Mouse (Mus musculus) heart, embryonic 13.5 days (tissue): Measurements from ENCODE around the gene Skil. TPM values are rescaled to one million over a fixed set of nuclear protein-coding genes. Genes with fewer than 3 reads are reported as not detected.

Source experiments
- ATAC-seq: fragments of 200-750 bp; cut with Nextera tagmentation; 2 replicates; pipeline ENCODE4 v1.8.0; 2017; ENCODE audit warnings: moderate TSS enrichment; ENCODE audit not compliant: insufficient number of reproducible peaks, low FRiP score, low TSS enrichment; ENCODE audit errors: extremely low read depth
- H3K27ac ChIP-seq: fragments of 300-500 bp; sonication (generic); replicated peaks from 2 replicates; pipeline ENCODE4 v1.5.1; 2015; ENCODE audit warnings: moderate library complexity, mild to moderate bottlenecking, inconsistent platforms
- H3K27me3 ChIP-seq: fragments of 300-500 bp; sonication (generic); replicated peaks from 2 replicates; pipeline ENCODE4 v1.6.1; 2015; ENCODE audit warnings: mild to moderate bottlenecking, inconsistent platforms
- H3K36me3 ChIP-seq: fragments of 300-500 bp; sonication (generic); 2 replicates; pipeline ENCODE4 v1.6.1; 2015; ENCODE audit warnings: mild to moderate bottlenecking, inconsistent platforms
- H3K4me1 ChIP-seq: fragments of 300-500 bp; sonication (generic); 2 replicates; pipeline ENCODE4 v1.6.1; 2015; ENCODE audit warnings: inconsistent platforms
- H3K4me2 ChIP-seq: fragments of 300-500 bp; sonication (generic); 2 replicates; pipeline ENCODE4 v1.6.1; 2015; ENCODE audit warnings: inconsistent platforms, mild to moderate bottlenecking, moderate library complexity
- H3K4me3 ChIP-seq: fragments of 300-500 bp; sonication (generic); 2 replicates; pipeline ENCODE4 v1.5.1; 2015; ENCODE audit warnings: moderate library complexity, mild to moderate bottlenecking, inconsistent platforms
- H3K9ac ChIP-seq: fragments of 300-500 bp; sonication (generic); 2 replicates; pipeline ENCODE4 v1.6.1; 2015; ENCODE audit warnings: inconsistent platforms, mild to moderate bottlenecking, moderate library complexity
- H3K9me3 ChIP-seq: fragments of 300-500 bp; sonication (generic); 2 replicates; pipeline ENCODE4 v1.6.1; 2016; ENCODE audit warnings: inconsistent platforms
- WGBS: fragments of 180-500 bp; shearing (Covaris S2); methylation state at CpG from one replicate; pipeline ENCODE4 v1.1.7; 2015; ENCODE audit warnings: mixed read lengths; 5-methylcytosine and 5-hydroxymethylcytosine counted together
- polyA plus RNA-seq: library from polyadenylated mRNA; unstranded; fragments of >200 nt; fragmentation: Nextera tagmentation; extraction: Ambion mirVana; gene quantifications from 2 replicates; pipeline ENCODE4 v1.2.1, GENCODE M21; 2015

Gene Skil
- polyA plus RNA-seq, 1 experiment from 2014 or later = 14.7 TPM

GRCm38 (mm10) chr3:31088789-31089775 lies 5.8 kb upstream of the Skil start:
- Histone ChIP-seq H3K4me3 (no peak overlapping the region), H3K4me2 (no peak overlapping the region), H3K27me3 (0 out of 2 replicates have a peak, but pooled peaks cover 3% of the 10 kb centered on the region), H3K9ac (peak overlapping the region; percentile 3; the same call in 1 of the 2 replicates), H3K9me3 (no peaks in the 10 kb centered on the region), H3K27ac (no peak overlapping the region), H3K4me1 (peaks cover 18% of the 10 kb centered on the region), H3K36me3 (no peaks in the 10 kb centered on the region)
- ATAC-seq = no peak
- 49% methylated on average over 10 of the region's 10 CpGs for WGBS

GRCm38 (mm10) chr3:31089956-31090355 lies 4.9 kb upstream of the Skil start:
- Histone ChIP-seq H3K27me3 (0 out of 2 replicates have a peak, but pooled peaks cover 3% of the 10 kb centered on the region), H3K27ac (no peak overlapping the region), H3K9me3 (no peaks in the 10 kb centered on the region), H3K9ac (no peak overlapping the region), H3K4me2 (no peak overlapping the region), H3K4me1 (peaks cover 17% of the 10 kb centered on the region), H3K36me3 (no peaks in the 10 kb centered on the region), H3K4me3 (no peak overlapping the region)
- WGBS = 43% methylated on average over 7 of the region's 7 CpGs
- ATAC-seq = no peak

GRCm38 (mm10) chr3:31093196-31093595 lies 1.7 kb upstream of the Skil start:
- Histone ChIP-seq H3K4me3 (peak overlapping the region; percentile 99), H3K36me3 (peaks cover 10% of the 10 kb centered on the region), H3K27me3 (0 out of 2 replicates have a peak, but pooled peaks cover 1% of the 10 kb centered on the region), H3K4me1 (peaks cover 38% of the 10 kb centered on the region), H3K4me2 (peak overlapping the region; percentile 89), H3K9me3 (no peaks in the 10 kb centered on the region), H3K9ac (peak overlapping the region; percentile 97), H3K27ac (peak overlapping the region; percentile 100)
- no peak for ATAC-seq
- WGBS = 8% methylated on average over 13 of the region's 13 CpGs

- WGBS = under 1% methylated on average over 41 of the region's 58 CpGs
- H3K4me2 ChIP-seq = peak overlapping the region; percentile 89
- no peaks in the 10 kb centered on the region for H3K9me3 ChIP-seq
- peaks cover 41% of the 10 kb centered on the region for H3K4me1 ChIP-seq
- peaks cover 15% of the 10 kb centered on the region for H3K36me3 ChIP-seq
- H3K27me3 ChIP-seq = no peaks in the 10 kb centered on the region
- peak; percentile 60 for ATAC-seq
- peak overlapping the region; percentile 97 for H3K9ac ChIP-seq
- peak overlapping the region; percentile 99 for H3K4me3 ChIP-seq
- peak overlapping the region; percentile 100 for H3K27ac ChIP-seq
Measured at GRCm38 (mm10) chr3:31093627-31094351, 1.1 kb upstream of the Skil start.

GRCm38 (mm10) chr3:31095179-31095490 lies 277 bp downstream of the Skil start:
- Histone ChIP-seq H3K4me3 (peak overlapping the region; percentile 99), H3K9me3 (no peaks in the 10 kb centered on the region), H3K36me3 (peaks cover 15% of the 10 kb centered on the region), H3K4me1 (peaks cover 42% of the 10 kb centered on the region), H3K4me2 (peak overlapping the region; percentile 89), H3K27me3 (no peaks in the 10 kb centered on the region), H3K9ac (peak overlapping the region; percentile 97), H3K27ac (peak overlapping the region; percentile 100)
- WGBS = 1% methylated on average over 22 of the region's 39 CpGs
- no peak for ATAC-seq

GRCm38 (mm10) chr3:31095491-31096154 lies 765 bp downstream of the Skil start:
- peak; percentile 3; the same call in 1 of the 2 replicates for ATAC-seq
- Histone ChIP-seq H3K27ac (peak overlapping the region; percentile 100), H3K36me3 (peaks cover 15% of the 10 kb centered on the region), H3K4me3 (peak overlapping the region; percentile 99), H3K4me2 (peak overlapping the region; percentile 89), H3K9me3 (no peaks in the 10 kb centered on the region), H3K27me3 (no peaks in the 10 kb centered on the region), H3K4me1 (peaks cover 43% of the 10 kb centered on the region), H3K9ac (peak overlapping the region; percentile 97)
- under 1% methylated on average over 33 of the region's 33 CpGs for WGBS

- peaks cover 16% of the 10 kb centered on the region for H3K36me3 ChIP-seq
- WGBS = 43% methylated on average over 10 of the region's 10 CpGs
- H3K27ac ChIP-seq = peak overlapping the region; percentile 100
- H3K4me2 ChIP-seq = peak overlapping the region; percentile 89
- H3K9ac ChIP-seq = peak overlapping the region; percentile 97
- ATAC-seq = no peak
- no peaks in the 10 kb centered on the region for H3K9me3 ChIP-seq
- no peaks in the 10 kb centered on the region for H3K27me3 ChIP-seq
- peaks cover 52% of the 10 kb centered on the region for H3K4me1 ChIP-seq
- H3K4me3 ChIP-seq = peak overlapping the region; percentile 99
Measured at GRCm38 (mm10) chr3:31096155-31097101, 1.6 kb downstream of the Skil start.

GRCm38 (mm10) chr3:31097102-31097720 lies 2.4 kb downstream of the Skil start:
- Histone ChIP-seq H3K27ac (0 out of 2 replicates have a peak overlapping the region, but pooled peaks have one; percentile 5), H3K9me3 (no peaks in the 10 kb centered on the region), H3K36me3 (peaks cover 18% of the 10 kb centered on the region), H3K4me1 (peaks cover 58% of the 10 kb centered on the region), H3K9ac (0 out of 2 replicates have a peak overlapping the region, but pooled peaks have one; percentile 52), H3K27me3 (no peaks in the 10 kb centered on the region), H3K4me2 (peak overlapping the region; percentile 89), H3K4me3 (peak overlapping the region; percentile 31)
- ATAC-seq = no peak
- WGBS = 77% methylated on average over 13 of the region's 13 CpGs

- Histone ChIP-seq H3K9ac (peak overlapping the region; percentile 52; the same call in 1 of the 2 replicates), H3K4me2 (peak overlapping the region; percentile 57), H3K27me3 (no peaks in the 10 kb centered on the region), H3K4me1 (peaks cover 57% of the 10 kb centered on the region), H3K36me3 (peaks cover 18% of the 10 kb centered on the region), H3K9me3 (no peaks in the 10 kb centered on the region), H3K27ac (0 out of 2 replicates have a peak overlapping the region, but pooled peaks have one; percentile 5), H3K4me3 (peak overlapping the region; percentile 31)
- ATAC-seq = no peak
- 52% methylated on average over 11 of the region's 11 CpGs for WGBS
Measured at GRCm38 (mm10) chr3:31097976-31098375, 3.1 kb downstream of the Skil start.

- Histone ChIP-seq H3K9ac (no peak overlapping the region), H3K27ac (no peak overlapping the region), H3K36me3 (peaks cover 18% of the 10 kb centered on the region), H3K4me1 (peaks cover 58% of the 10 kb centered on the region), H3K4me3 (peak overlapping the region; percentile 31), H3K4me2 (peak overlapping the region; percentile 57), H3K9me3 (no peaks in the 10 kb centered on the region), H3K27me3 (no peaks in the 10 kb centered on the region)
- ATAC-seq = no peak
- WGBS = 92% methylated on average over 1 of the region's 1 CpGs
Measured at GRCm38 (mm10) chr3:31098556-31098955, 3.7 kb downstream of the Skil start.
